Mouse (Mus musculus) hindbrain, embryonic 11.5 days (tissue): ENCODE measurements around the gene Tppp3. TPM values are rescaled to one million over a fixed set of nuclear protein-coding genes. Genes with fewer than 3 reads are reported as not detected.

Experiments
- ATAC-seq: fragments of 200-750 bp; cut with Nextera tagmentation; 2 replicates; pipeline ENCODE4 v1.8.0; 2017; ENCODE audit warnings: mild to moderate bottlenecking, moderate TSS enrichment, moderate library complexity; ENCODE audit not compliant: low FRiP score
- DNase-seq: peaks from one replicate; pipeline ENCODE4 v3.0.0-alpha.2; 2015; ENCODE audit warnings: low spot score
- H3K27ac ChIP-seq: fragments of 300-500 bp; sonication (generic); 2 replicates; pipeline ENCODE4 v1.5.1; 2014; ENCODE audit warnings: mild to moderate bottlenecking, low read depth, low read length
- H3K27me3 ChIP-seq: fragments of 300-500 bp; sonication (generic); 2 replicates; pipeline ENCODE4 v1.6.1; 2014; ENCODE audit warnings: mild to moderate bottlenecking, low read length, moderate library complexity, mixed read lengths; ENCODE audit not compliant: control insufficient read depth, insufficient read depth
- H3K36me3 ChIP-seq: fragments of 300-500 bp; sonication (generic); 2 replicates; pipeline ENCODE4 v1.6.1; 2014; ENCODE audit warnings: mild to moderate bottlenecking, low read length, moderate library complexity, mixed read lengths; ENCODE audit not compliant: control insufficient read depth, insufficient read depth
- H3K4me1 ChIP-seq: fragments of 300-500 bp; sonication (generic); replicated peaks from 2 replicates; pipeline ENCODE4 v1.6.1; 2014; ENCODE audit warnings: low read length, mixed read lengths; ENCODE audit not compliant: control insufficient read depth, insufficient read depth
- H3K4me2 ChIP-seq: fragments of 300-500 bp; sonication (generic); replicated peaks from 2 replicates; pipeline ENCODE4 v1.6.1; 2014; ENCODE audit warnings: mild to moderate bottlenecking, low read depth, low read length
- H3K4me3 ChIP-seq: fragments of 300-500 bp; sonication (generic); 2 replicates; pipeline ENCODE4 v1.5.1; 2014; ENCODE audit warnings: low read depth, low read length
- H3K9ac ChIP-seq: fragments of 300-500 bp; sonication (generic); 2 replicates; pipeline ENCODE4 v1.6.1; 2014; ENCODE audit warnings: low read depth, low read length
- H3K9me3 ChIP-seq: fragments of 300-500 bp; sonication (generic); 2 replicates; pipeline ENCODE4 v1.6.1; 2016; ENCODE audit warnings: low read length; ENCODE audit not compliant: control insufficient read depth
- WGBS: fragments of 180-500 bp; shearing (Covaris S2); extraction: QIAGEN DNeasy Blood & Tissue Kit; methylation state at CpG from one replicate; pipeline ENCODE4 v1.1.7; 2014; 5-methylcytosine and 5-hydroxymethylcytosine counted together
- polyA plus RNA-seq: library from polyadenylated mRNA; unstranded; fragments of >200 nt; fragmentation: Nextera tagmentation; extraction: Ambion mirVana; gene quantifications from 2 replicates; pipeline ENCODE4 v1.2.1, GENCODE M21; 2014

Gene Tppp3
- polyA plus RNA-seq, 1 experiment from 2014 or later, result 218 TPM

DNA sequence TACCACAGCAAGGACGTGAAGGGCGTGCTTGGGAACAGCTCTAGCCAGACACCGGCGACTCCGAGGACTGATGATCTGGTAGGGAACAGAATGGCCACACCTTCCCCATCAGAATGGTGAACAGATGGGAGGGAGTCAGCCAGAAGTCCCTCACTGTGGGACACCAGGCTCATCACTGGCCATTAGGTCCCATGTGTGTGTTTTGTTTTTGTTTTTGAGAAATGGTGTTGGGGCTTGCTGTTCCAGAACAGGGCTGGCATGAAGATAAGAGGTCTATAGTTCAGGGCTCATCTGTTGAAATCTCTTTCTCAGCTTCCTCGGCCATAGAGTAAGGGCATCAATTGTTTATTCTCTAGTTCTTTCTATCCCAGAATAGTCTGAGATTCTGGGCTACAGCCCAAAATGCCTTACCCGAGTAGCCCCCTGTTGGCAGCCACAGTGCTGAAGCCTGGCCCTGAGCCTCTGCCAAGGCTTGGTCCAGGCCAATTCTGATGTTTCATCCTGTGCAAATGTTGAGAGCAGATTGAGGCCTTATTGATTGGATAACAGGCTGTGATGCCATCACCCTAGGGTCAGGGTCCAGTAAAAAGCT, 4.5 kb downstream of the Tppp3 start:
- DNase-seq, result no peak
- Histone ChIP-seq H3K27me3 (no peaks in the 10 kb centered on the region), H3K4me2 (no peak overlapping the region), H3K27ac (no peak overlapping the region), H3K9ac (no peak overlapping the region), H3K9me3 (no peaks in the 10 kb centered on the region), H3K4me1 (peaks cover 21% of the 10 kb centered on the region), H3K36me3 (0 out of 2 replicates have a peak, but pooled peaks cover 2% of the 10 kb centered on the region), H3K4me3 (no peak overlapping the region)
- ATAC-seq, result no peak
- 84% methylated on average over 7 of the region's 7 CpGs for WGBS

DNA sequence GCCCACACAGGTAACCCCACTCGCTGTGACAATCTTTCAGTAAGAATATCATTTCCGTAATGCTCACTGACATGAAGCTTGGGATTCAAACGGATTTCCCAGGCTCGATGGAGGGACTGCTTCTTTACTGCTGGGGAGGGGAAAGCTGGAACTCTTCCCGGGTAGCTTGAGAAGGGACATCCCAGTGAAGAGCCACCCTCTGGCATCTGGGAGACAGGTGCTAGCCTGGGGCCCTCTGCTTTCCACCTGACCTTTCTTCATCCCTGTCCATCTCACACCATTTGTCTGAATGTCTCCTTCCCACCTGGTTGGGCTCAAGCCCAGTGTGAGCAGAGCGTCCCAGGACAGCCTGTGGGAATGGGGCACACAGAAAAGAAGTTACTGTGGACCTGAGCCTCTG, 5.1 kb downstream of the Tppp3 start:
- ATAC-seq, result no peak
- H3K36me3 ChIP-seq, result 0 out of 2 replicates have a peak, but pooled peaks cover 2% of the 10 kb centered on the region
- no peaks in the 10 kb centered on the region for H3K9me3 ChIP-seq
- H3K27me3 ChIP-seq, result no peaks in the 10 kb centered on the region
- H3K9ac ChIP-seq, result no peak overlapping the region
- WGBS, result 83% methylated on average over 6 of the region's 6 CpGs
- no peak overlapping the region for H3K27ac ChIP-seq
- DNase-seq, result no peak
- H3K4me3 ChIP-seq, result no peak overlapping the region
- H3K4me2 ChIP-seq, result no peak overlapping the region
- H3K4me1 ChIP-seq, result peaks cover 19% of the 10 kb centered on the region

DNA sequence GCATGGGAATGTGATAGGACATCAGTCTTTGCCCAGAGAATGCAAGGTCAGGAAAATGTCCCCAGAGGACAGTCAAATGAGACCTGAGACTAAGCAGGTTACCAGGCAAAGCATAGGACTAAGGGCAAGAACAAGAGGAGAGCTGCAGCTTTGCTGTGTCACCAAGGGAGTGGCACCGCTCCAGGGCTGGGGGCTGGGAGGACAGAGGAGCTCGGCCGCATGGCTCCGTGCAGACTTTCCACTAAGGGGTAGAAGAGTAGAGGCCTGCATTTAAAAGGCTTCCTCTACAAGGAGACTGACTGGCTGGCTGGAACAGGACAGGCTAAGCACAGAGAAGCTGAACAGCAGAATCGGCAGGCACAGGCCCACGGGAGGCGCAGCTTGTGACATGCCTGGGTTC, 6.7 kb downstream of the Tppp3 start:
- H3K27ac ChIP-seq, result peak overlapping the region; percentile 73
- no peak for DNase-seq

DNA sequence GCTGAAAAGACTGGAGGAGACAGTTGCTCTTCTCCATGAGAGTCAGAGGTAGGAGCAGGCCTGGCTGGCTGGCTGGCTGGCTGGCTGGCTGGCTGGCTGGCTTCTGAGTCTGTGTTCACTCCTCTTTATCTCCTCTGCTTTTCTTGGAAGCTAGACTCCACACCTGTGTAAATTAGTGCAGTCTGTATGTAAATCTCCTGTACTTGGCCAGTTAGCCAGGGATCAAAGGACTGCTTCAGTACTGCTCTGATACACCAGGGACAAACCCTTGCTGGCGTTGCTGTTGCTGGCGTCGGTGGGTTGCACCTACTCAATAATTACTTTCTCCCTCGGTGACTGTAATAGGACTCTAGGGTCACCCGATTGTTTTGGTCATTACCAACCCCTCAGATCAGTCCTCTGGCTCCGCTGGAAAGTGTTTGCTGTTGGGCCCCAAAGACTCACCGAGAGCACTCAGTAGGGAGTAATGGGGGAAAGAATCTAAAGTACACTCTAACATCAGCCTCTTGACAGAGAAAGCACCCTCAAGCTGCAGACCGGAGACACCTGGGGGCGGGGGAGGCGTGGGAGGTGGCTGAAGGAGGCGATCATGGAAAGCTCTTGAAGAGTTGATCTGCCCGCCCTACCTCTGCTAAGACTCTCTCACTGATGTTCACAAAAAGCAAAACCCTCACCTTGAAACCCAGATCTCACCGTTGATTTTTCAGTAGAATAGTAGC, 10.1 kb downstream of the Tppp3 start:
- Histone ChIP-seq H3K4me2 (no peak overlapping the region), H3K9me3 (no peaks in the 10 kb centered on the region), H3K27ac (no peak overlapping the region), H3K4me3 (no peak overlapping the region), H3K4me1 (peaks cover 8% of the 10 kb centered on the region), H3K27me3 (no peaks in the 10 kb centered on the region), H3K9ac (no peak overlapping the region), H3K36me3 (no peaks in the 10 kb centered on the region)
- no peak for ATAC-seq
- DNase-seq, result no peak
- 69% methylated on average over 13 of the region's 13 CpGs for WGBS

More for the DNA sequence above, 6.7 kb downstream of the Tppp3 start:
- Histone ChIP-seq H3K4me3 (no peak overlapping the region), H3K27me3 (no peaks in the 10 kb centered on the region), H3K36me3 (0 out of 2 replicates have a peak, but pooled peaks cover 2% of the 10 kb centered on the region), H3K9me3 (no peaks in the 10 kb centered on the region), H3K9ac (no peak overlapping the region), H3K4me2 (no peak overlapping the region), H3K4me1 (peaks cover 11% of the 10 kb centered on the region)
- WGBS, result 73% methylated on average over 7 of the region's 7 CpGs
- no peak for ATAC-seq

DNA sequence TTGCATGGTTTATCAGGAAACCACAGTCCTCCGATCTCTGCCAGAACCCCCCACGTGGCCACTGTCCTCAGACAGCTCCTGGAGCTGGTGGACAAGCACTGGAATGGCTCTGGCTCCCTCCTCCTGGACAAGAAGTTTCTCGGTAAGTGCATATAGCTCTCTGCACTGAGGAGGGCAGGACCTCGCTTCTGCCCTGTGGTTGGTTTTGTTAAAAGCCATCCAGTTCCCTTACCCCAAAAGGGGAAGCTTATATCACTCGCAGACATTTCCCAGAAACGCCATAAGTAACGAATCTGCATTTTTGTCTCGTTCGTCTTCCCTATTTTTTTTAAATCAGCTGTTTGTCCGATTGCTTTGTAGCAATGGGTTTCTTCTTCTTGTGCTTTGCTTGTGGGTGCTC, 16.1 kb downstream of the Tppp3 start:
- ATAC-seq (no peak), DNase-seq (no peak)
- Histone ChIP-seq H3K36me3 (no peaks in the 10 kb centered on the region), H3K27ac (no peak overlapping the region), H3K4me3 (no peak overlapping the region), H3K9me3 (no peaks in the 10 kb centered on the region), H3K27me3 (no peaks in the 10 kb centered on the region), H3K4me2 (no peak overlapping the region), H3K4me1 (no peaks in the 10 kb centered on the region; the same call in 1 of the 2 replicates), H3K9ac (no peak overlapping the region)
- 68% methylated on average over 10 of the region's 10 CpGs for WGBS

DNA sequence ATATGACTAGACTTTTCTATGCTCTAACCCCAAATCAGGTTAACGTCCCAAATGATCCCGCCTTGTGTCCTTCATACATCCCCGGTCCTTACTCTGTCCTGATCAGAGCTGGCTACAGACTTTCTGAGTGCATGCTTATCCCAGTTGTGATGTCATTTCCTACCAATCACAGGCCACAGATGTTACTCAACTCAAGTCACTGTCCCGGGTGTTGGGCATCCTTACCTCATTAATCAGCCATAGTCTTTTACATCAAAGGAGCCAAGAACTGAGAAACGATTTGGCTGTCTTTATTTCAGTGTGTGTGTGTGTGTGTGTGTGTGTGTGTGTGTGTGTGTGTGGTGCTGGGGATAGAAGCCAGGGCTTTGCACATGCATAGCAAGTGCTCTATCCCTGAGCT, 17.2 kb downstream of the Tppp3 start:
- Histone ChIP-seq H3K4me2 (no peak overlapping the region), H3K4me1 (no peaks in the 10 kb centered on the region; the same call in 1 of the 2 replicates), H3K9ac (no peak overlapping the region), H3K4me3 (no peak overlapping the region), H3K27me3 (no peaks in the 10 kb centered on the region), H3K27ac (no peak overlapping the region), H3K36me3 (no peaks in the 10 kb centered on the region), H3K9me3 (no peaks in the 10 kb centered on the region)
- 70% methylated on average over 5 of the region's 5 CpGs for WGBS
- no peak for DNase-seq
- ATAC-seq, result no peak

DNA sequence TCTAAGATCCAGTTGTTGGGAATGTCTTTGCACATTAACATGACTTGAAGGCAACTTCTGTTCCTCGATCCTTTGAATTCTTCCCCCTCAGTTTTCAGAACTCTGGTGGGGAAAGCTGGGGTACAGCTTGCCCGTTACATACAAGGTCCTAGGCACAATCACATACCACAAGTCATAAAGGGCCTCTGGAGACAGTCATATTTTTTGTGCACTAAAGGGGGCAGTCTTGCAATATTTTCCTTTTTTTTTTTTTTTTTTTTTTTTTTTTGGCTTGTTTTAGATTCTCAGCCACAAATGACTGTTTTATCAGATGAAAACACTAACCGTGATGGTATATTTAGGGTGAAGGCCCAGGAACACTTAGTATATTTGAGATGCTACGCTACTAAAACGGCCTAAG, 18.0 kb downstream of the Tppp3 start:
- WGBS, result 76% methylated on average over 5 of the region's 5 CpGs

DNA sequence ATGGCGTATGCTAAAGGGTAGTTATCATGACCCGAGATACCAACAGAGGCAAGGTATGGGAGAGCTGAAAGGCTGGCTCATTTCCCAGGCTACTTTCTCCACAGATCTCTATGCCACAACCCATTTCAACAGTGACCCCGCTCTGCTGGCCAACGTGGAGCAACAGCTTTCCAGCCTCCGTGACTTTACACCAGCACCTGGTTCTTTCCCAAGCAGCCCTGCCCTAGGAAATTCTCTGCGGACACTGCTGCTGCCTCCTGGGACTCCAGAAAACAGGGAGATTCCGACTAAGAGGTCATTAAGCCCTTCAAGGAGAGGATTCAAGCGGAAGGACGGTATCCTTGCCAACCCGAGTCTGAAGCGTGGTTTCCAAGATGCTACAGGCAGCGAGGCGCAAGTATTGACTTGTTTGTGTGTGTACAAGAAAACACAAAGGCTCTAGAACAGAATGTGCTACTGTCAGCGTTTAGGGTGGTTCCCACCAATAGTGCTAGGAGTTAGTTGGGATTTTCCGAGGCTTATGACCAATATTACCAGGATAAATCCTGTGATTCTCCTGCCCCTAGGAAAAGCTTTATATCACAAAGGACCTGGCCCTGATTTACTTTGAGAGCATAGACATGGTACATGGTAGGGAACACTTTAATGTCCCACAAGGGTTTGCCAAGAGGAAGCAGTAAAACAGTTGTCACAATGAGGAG, 19.3 kb downstream of the Tppp3 start:
- ATAC-seq, result no peak
- no peak overlapping the region for H3K4me3 ChIP-seq

More for the DNA sequence above, 18.0 kb downstream of the Tppp3 start:
- Histone ChIP-seq H3K4me2 (no peak overlapping the region), H3K4me1 (no peaks in the 10 kb centered on the region; the same call in 1 of the 2 replicates), H3K27me3 (no peaks in the 10 kb centered on the region), H3K9ac (no peak overlapping the region), H3K9me3 (no peaks in the 10 kb centered on the region), H3K36me3 (no peaks in the 10 kb centered on the region), H3K27ac (no peak overlapping the region), H3K4me3 (no peak overlapping the region)
- no peak for ATAC-seq
- peak; percentile 24 for DNase-seq

More for the DNA sequence above, 19.3 kb downstream of the Tppp3 start:
- Histone ChIP-seq H3K4me1 (no peaks in the 10 kb centered on the region), H3K4me2 (no peak overlapping the region), H3K27ac (peak overlapping the region; percentile 14; the same call in 1 of the 2 replicates), H3K9me3 (no peaks in the 10 kb centered on the region), H3K9ac (no peak overlapping the region), H3K27me3 (no peaks in the 10 kb centered on the region), H3K36me3 (no peaks in the 10 kb centered on the region)
- no peak for DNase-seq
- WGBS, result 61% methylated on average over 15 of the region's 15 CpGs
